In genomic region chr7:68129546-68130253, GRCm38 (mm10) we compare ENCODE assay signal across 7 mouse cellular contexts.
DNase-seq lines count a peak whose midpoint lies in the region; ATAC-seq lines count a peak whose summit lies in the region.

No protein-coding gene starts in this region.

- peak overlapping the region; percentile 87 for H3K4me2 ChIP-seq in limb, embryonic 11.5 days (ENCODE audit: low read depth, severe bottlenecking)
- H3K4me2 ChIP-seq in midbrain, embryonic 14.5 days (ENCODE audit: low read length): peak overlapping the region; percentile 77

- H3K4me3 ChIP-seq in limb, embryonic 11.5 days (ENCODE audit: low read depth, low read length): peak overlapping the region; percentile 48
- peak overlapping the region; percentile 56 for H3K4me3 ChIP-seq in midbrain, embryonic 14.5 days (replicated peaks; ENCODE audit: low read depth, low read length)

- 2% methylated on average over 19 of the region's 19 CpGs for WGBS in limb, embryonic 11.5 days
- 2% methylated on average over 19 of the region's 19 CpGs for WGBS in midbrain, embryonic 14.5 days

- H3K9me3 ChIP-seq in limb, embryonic 11.5 days (ENCODE audit: control insufficient read depth, low read length): no peaks in the 10 kb centered on the region
- H3K9me3 ChIP-seq in midbrain, embryonic 14.5 days (ENCODE audit: control insufficient read depth, low read length): no peaks in the 10 kb centered on the region

- peaks cover 22% of the 10 kb centered on the region for H3K4me1 ChIP-seq in limb, embryonic 11.5 days (ENCODE audit: control insufficient read depth, insufficient read depth, low read length)
- peaks cover 38% of the 10 kb centered on the region for H3K4me1 ChIP-seq in midbrain, embryonic 14.5 days (ENCODE audit: control insufficient read depth, insufficient read depth, low read length)

- peak; percentile 87 for DNase-seq in adrenal gland, adult 8-10 months
- peak; percentile 83 for DNase-seq in embryo, embryonic 9.5 days (ENCODE audit: extremely low spot score)
- DNase-seq in kidney, adult 18-20 months: peak; percentile 94
- DNase-seq in limb, embryonic 11.5 days (ENCODE audit: low spot score): peak; percentile 94
- DNase-seq in midbrain, embryonic 14.5 days: peak; percentile 95
- peak; percentile 38 to 73 for DNase-seq in spleen, adult 18-20 months

- H3K27ac ChIP-seq in limb, embryonic 11.5 days (replicated peaks; ENCODE audit: low read depth, low read length): peak overlapping the region; percentile 86
- peak overlapping the region; percentile 97 for H3K27ac ChIP-seq in midbrain, embryonic 14.5 days (replicated peaks; ENCODE audit: low read depth, low read length)

- peak; percentile 54 for ATAC-seq in granulocyte monocyte progenitor cell, adult 5-6 weeks (replicated peaks; ENCODE audit: poor library complexity, severe bottlenecking)
- peak; percentile 58 for ATAC-seq in limb, embryonic 11.5 days (ENCODE audit: insufficient number of reproducible peaks, low FRiP score, low TSS enrichment, low read depth)
- ATAC-seq in midbrain, embryonic 14.5 days (ENCODE audit: low FRiP score, low TSS enrichment): peak; percentile 70

- no peaks in the 10 kb centered on the region for H3K27me3 ChIP-seq in limb, embryonic 11.5 days (ENCODE audit: control insufficient read depth, insufficient read depth, low read length)
- H3K27me3 ChIP-seq in midbrain, embryonic 14.5 days (ENCODE audit: control insufficient read depth, insufficient read depth, low read length): no peaks in the 10 kb centered on the region

- peak overlapping the region; percentile 58 for H3K9ac ChIP-seq in limb, embryonic 11.5 days (ENCODE audit: low read length)
- H3K9ac ChIP-seq in midbrain, embryonic 14.5 days (replicated peaks; ENCODE audit: low read length): peak overlapping the region; percentile 71

- no peaks in the 10 kb centered on the region for H3K36me3 ChIP-seq in limb, embryonic 11.5 days (ENCODE audit: control insufficient read depth, insufficient read depth, low read length)
- no peaks in the 10 kb centered on the region for H3K36me3 ChIP-seq in midbrain, embryonic 14.5 days (ENCODE audit: control insufficient read depth, insufficient read depth, low read length)

Comparison
In these comparisons a context has a peak if more than half of its experiments do, and no peak if none do; other contexts are left out.
1. Peak in every context shown above with its lines: DNase-seq, ATAC-seq, H3K4me3 ChIP-seq and H3K27ac ChIP-seq.